In genomic region chr7:99445833-99446232, GRCm38 (mm10) we compare ENCODE assay signal across 13 mouse cellular contexts. TPM values are rescaled to one million over a fixed set of nuclear protein-coding genes. Genes with fewer than 3 reads are reported as not detected.
A peak's percentile ranks its signal among the peaks of the same experiment; 100 is the strongest.
DNase-seq lines count a peak whose midpoint lies in the region; ATAC-seq lines count a peak whose summit lies in the region.
"Had no signal": no experiment of that assay in that cellular context is flagged by ENCODE, and none has a peak within 500 bp of the region (broad histone marks: within the 10 kb centered on the region; RNA-seq: fewer than 3 reads in every experiment).

No protein-coding gene starts in this region.

- H3K27me3 ChIP-seq in hindbrain, embryonic 13.5 days = no peaks in the 10 kb centered on the region
- H3K27me3 ChIP-seq: limb, embryonic 15.5 days had no signal

- H3K27ac ChIP-seq in hindbrain, embryonic 13.5 days = peak overlapping the region; percentile 48; the same call in 1 of the 2 replicates
- H3K27ac ChIP-seq: limb, embryonic 15.5 days had no signal

- peak overlapping the region; percentile 49; the same call in 1 of the 2 replicates for H3K9ac ChIP-seq in hindbrain, embryonic 13.5 days
- H3K9ac ChIP-seq: limb, embryonic 15.5 days had no signal

- ATAC-seq in hindbrain, embryonic 13.5 days (ENCODE audit: low FRiP score) = no peak

- no peak overlapping the region for H3K4me3 ChIP-seq in hindbrain, embryonic 13.5 days
- H3K4me3 ChIP-seq: limb, embryonic 15.5 days; myocyte had no signal

- DNase-seq in cerebellum, adult 18-20 months = peak; percentile 33 to 34
- DNase-seq in cerebellum, adult 9-10 months = no peak
- DNase-seq in kidney, postnatal 4 days = peak; percentile 57 to 63
- no peak for DNase-seq in kidney, postnatal 25 days
- peak; percentile 30 for DNase-seq in A20 (ENCODE audit: low read depth, low spot score)
- DNase-seq in spleen, postnatal 14 days (ENCODE audit: low spot score in 2 of 2) = no peak
- no peak for DNase-seq in gastrocnemius, adult 18-20 months (ENCODE audit: low spot score)
- DNase-seq: adrenal gland, adult 8-10 months; gastrocnemius, postnatal 36 days; kidney, adult 9 months had no signal

- H3K9me3 ChIP-seq in hindbrain, embryonic 13.5 days = no peaks in the 10 kb centered on the region
- H3K9me3 ChIP-seq: limb, embryonic 15.5 days had no signal

- H3K36me3 ChIP-seq in hindbrain, embryonic 13.5 days = peaks cover 28% of the 10 kb centered on the region
- H3K36me3 ChIP-seq: limb, embryonic 15.5 days had no signal

- H3K4me1 ChIP-seq in hindbrain, embryonic 13.5 days (replicated peaks) = peaks cover 66% of the 10 kb centered on the region

- 63% methylated on average over 2 of the region's 2 CpGs for WGBS in hindbrain, embryonic 13.5 days

- H3K4me2 ChIP-seq in hindbrain, embryonic 13.5 days = no peak overlapping the region
- H3K4me2 ChIP-seq: limb, embryonic 15.5 days had no signal

RNA-seq across cellular contexts. Expression of gene Klhl35, which starts 20.0 kb away (rescaled TPM):
- polyA plus RNA-seq in hindbrain, embryonic 13.5 days (2015; fragmentation: Nextera tagmentation; extraction: Ambion mirVana) = 7.4 and 12.2 TPM in 2 replicates
- not detected for total RNA-seq in gastrocnemius, adult 18-20 months (2021)
- total RNA-seq: gastrocnemius, postnatal 36 days had no signal
- polyA plus RNA-seq: myocyte had no signal

RNA-seq across cellular contexts. Expression of gene Rps3, which starts 37.7 kb away (rescaled TPM):
- 523 and 532 TPM in 2 replicates for polyA plus RNA-seq in hindbrain, embryonic 13.5 days (2015; fragmentation: Nextera tagmentation; extraction: Ambion mirVana)
- 100 to 1,000 TPM; 232 to 276 TPM for total RNA-seq in gastrocnemius, adult 18-20 months (2021)

Comparison
In these comparisons a context has a peak if more than half of its experiments do, and no peak if none do; other contexts are left out.
1. DNase-seq: peak in cerebellum, adult 18-20 months (2 of 2), kidney, postnatal 4 days (2 of 2) and A20 (single experiment); none in cerebellum, adult 9-10 months (single experiment), kidney, postnatal 25 days (0 of 2), spleen, postnatal 14 days (0 of 2) and gastrocnemius, adult 18-20 months (single experiment).